Mouse (Mus musculus) embryonic fibroblast, embryonic 13.5 days (primary cell): ENCODE results near the gene B3galnt1.

Source experiments
- CTCF ChIP-seq: IDR thresholded peaks from 2 replicates; pipeline ENCODE4 v1.5.1; 2011; ENCODE audit warnings: mild to moderate bottlenecking, control low read depth, low read length, moderate library complexity, borderline replicate concordance; ENCODE audit not compliant: insufficient read depth
- POLR2A ChIP-seq: IDR thresholded peaks from 2 replicates; pipeline ENCODE4 v1.6.1; 2011; ENCODE audit warnings: low read depth, mild to moderate bottlenecking, control low read depth, low read length, moderate library complexity

DNA sequence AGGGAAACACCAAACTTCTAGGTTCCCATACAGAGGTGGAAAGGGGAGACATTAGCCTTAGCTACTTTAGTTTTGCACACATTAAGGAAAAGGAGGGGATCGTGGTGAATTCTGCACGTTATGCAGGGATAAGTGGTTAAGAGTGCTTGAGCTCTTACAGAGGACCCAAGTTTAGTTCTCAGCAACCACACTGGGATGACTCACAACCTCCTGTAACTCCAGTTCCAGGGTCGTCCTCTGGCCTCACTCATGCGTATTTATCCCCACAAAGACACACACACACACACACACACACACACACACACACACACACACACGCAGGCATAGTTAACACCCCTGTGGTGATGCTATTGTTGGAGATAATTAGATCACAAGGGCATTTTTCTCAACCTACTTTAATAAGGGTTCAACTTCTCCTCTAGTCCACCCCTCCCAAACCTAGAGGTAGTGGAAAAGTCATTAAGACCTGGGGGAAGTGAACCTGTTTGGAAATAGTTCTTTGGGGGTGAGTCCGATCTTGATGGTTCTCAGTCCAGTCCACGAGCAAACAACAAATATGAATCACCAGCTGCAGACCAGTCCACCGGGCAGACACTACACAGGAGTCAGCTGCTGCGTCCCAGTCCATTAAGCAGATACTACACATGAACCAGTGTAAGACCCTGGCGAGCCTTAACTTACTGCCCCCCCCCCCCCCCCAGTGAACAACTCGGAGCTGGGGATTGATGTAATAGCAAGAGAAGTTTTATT is 27.6 kb upstream of the B3galnt1 start:
- TF ChIP-seq POLR2A (no peak), CTCF (no peak)
